Mouse (Mus musculus): ENCODE measurements around the gene Ccar1. TPM values are rescaled to one million over a fixed set of nuclear protein-coding genes. Genes with fewer than 3 reads are reported as not detected.

The Ccar1 gene
- polyA plus RNA-seq, 1 experiment: 44.4 TPM

GRCm38 (mm10) chr10:62810010-62810409 lies 17.9 kb upstream of the Ccar1 start:
- TF ChIP-seq POLR2A (IDR thresholded peaks at IDR 0.05; ENCODE audit: low read depth, low read length) (no peak), CTCF (IDR thresholded peaks at IDR 0.05; ENCODE audit: extremely low read depth, insufficient read depth, insufficient read length, insufficient replicate concordance) (no peak)
- no peak overlapping the region for H3K4me3 ChIP-seq (ENCODE audit: extremely low read depth, insufficient read depth, insufficient read length)
- DNase-seq (ENCODE audit: low read depth in 1 of 2, low spot score in 2 of 2): no peak
- H3K27me3 ChIP-seq (ENCODE audit: control insufficient read depth, insufficient read depth, low read length): no peaks in the 10 kb centered on the region
- 71% methylated on average over 4 of the region's 4 CpGs for WGBS
- H3K27ac ChIP-seq (ENCODE audit: insufficient read depth, low read length): no peak overlapping the region
- H3K36me3 ChIP-seq (ENCODE audit: control insufficient read depth, insufficient read depth, low read length): peaks cover 3% of the 10 kb centered on the region; the same call in 1 of the 2 replicates
- H3K4me1 ChIP-seq (ENCODE audit: control insufficient read depth, insufficient read depth, insufficient read length): no peaks in the 10 kb centered on the region

GRCm38 (mm10) chr10:62808766-62809165 lies 16.7 kb upstream of the Ccar1 start:
- Histone ChIP-seq H3K27me3 (ENCODE audit: control insufficient read depth, insufficient read depth, low read length) (no peaks in the 10 kb centered on the region), H3K36me3 (ENCODE audit: control insufficient read depth, insufficient read depth, low read length) (peaks cover 3% of the 10 kb centered on the region; the same call in 1 of the 2 replicates), H3K4me3 (ENCODE audit: extremely low read depth, insufficient read depth, insufficient read length) (no peak overlapping the region), H3K27ac (ENCODE audit: insufficient read depth, low read length) (no peak overlapping the region), H3K4me1 (ENCODE audit: control insufficient read depth, insufficient read depth, insufficient read length) (no peaks in the 10 kb centered on the region)
- TF ChIP-seq POLR2A (IDR thresholded peaks at IDR 0.05; ENCODE audit: low read depth, low read length) (no peak), CTCF (IDR thresholded peaks at IDR 0.05; ENCODE audit: extremely low read depth, insufficient read depth, insufficient read length, insufficient replicate concordance) (no peak)
- 100% methylated on average over 2 of the region's 2 CpGs for WGBS
- no peak for DNase-seq (ENCODE audit: low read depth in 1 of 2, low spot score in 2 of 2)

GRCm38 (mm10) chr10:62808316-62808715 lies 16.2 kb upstream of the Ccar1 start:
- H3K4me1 ChIP-seq (ENCODE audit: control insufficient read depth, insufficient read depth, insufficient read length): no peaks in the 10 kb centered on the region
- no peaks in the 10 kb centered on the region for H3K27me3 ChIP-seq (ENCODE audit: control insufficient read depth, insufficient read depth, low read length)
- H3K4me3 ChIP-seq (ENCODE audit: extremely low read depth, insufficient read depth, insufficient read length): no peak overlapping the region
- no peak overlapping the region for H3K27ac ChIP-seq (ENCODE audit: insufficient read depth, low read length)
- no peak for DNase-seq (ENCODE audit: low read depth in 1 of 2, low spot score in 2 of 2)
- no peak for TF ChIP-seq POLR2A (IDR thresholded peaks at IDR 0.05; ENCODE audit: low read depth, low read length)
- no peak for TF ChIP-seq CTCF (IDR thresholded peaks at IDR 0.05; ENCODE audit: extremely low read depth, insufficient read depth, insufficient read length, insufficient replicate concordance)
- H3K36me3 ChIP-seq (ENCODE audit: control insufficient read depth, insufficient read depth, low read length): peaks cover 3% of the 10 kb centered on the region; the same call in 1 of the 2 replicates
- WGBS: 83% methylated on average over 7 of the region's 7 CpGs

GRCm38 (mm10) chr10:62804106-62804505 lies 12.0 kb upstream of the Ccar1 start:
- 79% methylated on average over 2 of the region's 2 CpGs for WGBS
- H3K4me1 ChIP-seq (ENCODE audit: control insufficient read depth, insufficient read depth, insufficient read length): no peaks in the 10 kb centered on the region
- no peaks in the 10 kb centered on the region for H3K27me3 ChIP-seq (ENCODE audit: control insufficient read depth, insufficient read depth, low read length)
- TF ChIP-seq POLR2A (IDR thresholded peaks at IDR 0.05; ENCODE audit: low read depth, low read length) (no peak), CTCF (IDR thresholded peaks at IDR 0.05; ENCODE audit: extremely low read depth, insufficient read depth, insufficient read length, insufficient replicate concordance) (peak; percentile 0; the same call in 1 of the 2 replicates)
- no peak overlapping the region for H3K27ac ChIP-seq (ENCODE audit: insufficient read depth, low read length)
- H3K4me3 ChIP-seq (ENCODE audit: extremely low read depth, insufficient read depth, insufficient read length): no peak overlapping the region
- H3K36me3 ChIP-seq (ENCODE audit: control insufficient read depth, insufficient read depth, low read length): no peaks in the 10 kb centered on the region
- DNase-seq (ENCODE audit: low read depth in 1 of 2, low spot score in 2 of 2): no peak

GRCm38 (mm10) chr10:62803296-62803695 lies 11.2 kb upstream of the Ccar1 start:
- no peaks in the 10 kb centered on the region for H3K36me3 ChIP-seq (ENCODE audit: control insufficient read depth, insufficient read depth, low read length)
- no peak overlapping the region for H3K27ac ChIP-seq (ENCODE audit: insufficient read depth, low read length)
- no peak for DNase-seq (ENCODE audit: low read depth in 1 of 2, low spot score in 2 of 2)
- WGBS: 95% methylated on average over 2 of the region's 2 CpGs
- no peak for TF ChIP-seq CTCF (IDR thresholded peaks at IDR 0.05; ENCODE audit: extremely low read depth, insufficient read depth, insufficient read length, insufficient replicate concordance)
- no peak for TF ChIP-seq POLR2A (IDR thresholded peaks at IDR 0.05; ENCODE audit: low read depth, low read length)
- H3K4me1 ChIP-seq (ENCODE audit: control insufficient read depth, insufficient read depth, insufficient read length): no peaks in the 10 kb centered on the region
- no peaks in the 10 kb centered on the region for H3K27me3 ChIP-seq (ENCODE audit: control insufficient read depth, insufficient read depth, low read length)
- no peak overlapping the region for H3K4me3 ChIP-seq (ENCODE audit: extremely low read depth, insufficient read depth, insufficient read length)

GRCm38 (mm10) chr10:62794221-62794620 lies 2.1 kb upstream of the Ccar1 start:
- TF ChIP-seq CTCF (IDR thresholded peaks at IDR 0.05; ENCODE audit: extremely low read depth, insufficient read depth, insufficient read length, insufficient replicate concordance) (no peak), POLR2A (IDR thresholded peaks at IDR 0.05; ENCODE audit: low read depth, low read length) (no peak)
- no peaks in the 10 kb centered on the region; the same call in 1 of the 2 replicates for H3K27me3 ChIP-seq (ENCODE audit: control insufficient read depth, insufficient read depth, low read length)
- DNase-seq (ENCODE audit: low read depth in 1 of 2, low spot score in 2 of 2): no peak
- 94% methylated on average over 4 of the region's 4 CpGs for WGBS
- no peak overlapping the region for H3K27ac ChIP-seq (ENCODE audit: insufficient read depth, low read length)
- H3K4me1 ChIP-seq (ENCODE audit: control insufficient read depth, insufficient read depth, insufficient read length): peaks cover 4% of the 10 kb centered on the region; the same call in 1 of the 2 replicates
- H3K36me3 ChIP-seq (ENCODE audit: control insufficient read depth, insufficient read depth, low read length): peaks cover 6% of the 10 kb centered on the region
- H3K4me3 ChIP-seq (ENCODE audit: extremely low read depth, insufficient read depth, insufficient read length): no peak overlapping the region

GRCm38 (mm10) chr10:62793091-62793453 lies 986 bp upstream of the Ccar1 start:
- H3K36me3 ChIP-seq (ENCODE audit: control insufficient read depth, insufficient read depth, low read length): peaks cover 11% of the 10 kb centered on the region
- no peak for TF ChIP-seq CTCF (IDR thresholded peaks at IDR 0.05; ENCODE audit: extremely low read depth, insufficient read depth, insufficient read length, insufficient replicate concordance)
- TF ChIP-seq POLR2A (IDR thresholded peaks at IDR 0.05; ENCODE audit: low read depth, low read length): no peak
- H3K4me1 ChIP-seq (ENCODE audit: control insufficient read depth, insufficient read depth, insufficient read length): peaks cover 4% of the 10 kb centered on the region; the same call in 1 of the 2 replicates
- peak overlapping the region; percentile 100; the same call in 1 of the 2 replicates for H3K4me3 ChIP-seq (ENCODE audit: extremely low read depth, insufficient read depth, insufficient read length)
- H3K27ac ChIP-seq (ENCODE audit: insufficient read depth, low read length): peak overlapping the region; percentile 96
- peak in 1 of 2 experiments; percentile 17 for DNase-seq (ENCODE audit: low read depth in 1 of 2, low spot score in 2 of 2)
- 71% methylated on average over 2 of the region's 2 CpGs for WGBS
- H3K27me3 ChIP-seq (ENCODE audit: control insufficient read depth, insufficient read depth, low read length): no peaks in the 10 kb centered on the region; the same call in 1 of the 2 replicates

Measured in spleen, adult 2 months (tissue).